Comparison of ENCODE assay signal across 13 mouse cellular contexts in the genomic region with DNA sequence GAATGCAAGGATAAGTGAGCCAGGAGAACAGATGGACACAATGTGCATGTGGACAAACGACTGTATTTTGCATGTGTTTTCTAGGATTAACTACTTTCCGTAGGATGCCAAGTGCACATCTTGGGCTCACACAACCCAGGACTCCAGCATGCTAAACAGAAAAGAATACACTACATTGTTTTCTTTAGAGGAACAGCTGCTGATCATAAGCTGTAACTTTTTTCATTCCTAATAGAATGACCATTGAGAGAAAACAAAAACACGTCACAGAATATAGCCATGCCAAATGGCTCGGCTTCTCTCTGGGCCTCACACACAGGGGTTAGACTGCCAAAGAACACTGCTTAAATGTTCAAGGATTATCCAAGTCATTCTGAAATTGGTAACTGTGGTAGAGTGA.
DNase-seq lines count a peak whose midpoint lies in the region; ATAC-seq and TF ChIP-seq lines count a peak whose summit lies in the region.
"Had no signal": no experiment of that assay in that cellular context is flagged by ENCODE, and none has a peak within 500 bp of the region (broad histone marks: within the 10 kb centered on the region; RNA-seq: fewer than 3 reads in every experiment).

No protein-coding gene starts in this region.

- no peaks in the 10 kb centered on the region for H3K36me3 ChIP-seq in limb, embryonic 14.5 days (ENCODE audit: control insufficient read depth, insufficient read depth, low read length)
- no peaks in the 10 kb centered on the region for H3K36me3 ChIP-seq in limb, embryonic 10.5 days
- no peaks in the 10 kb centered on the region for H3K36me3 ChIP-seq in forebrain, embryonic 16.5 days (ENCODE audit: control insufficient read depth, insufficient read depth)
- H3K36me3 ChIP-seq: hindbrain, embryonic 13.5 days; limb, embryonic 13.5 days; stomach, embryonic 15.5 days had no signal

- peak; percentile 49 to 69 for DNase-seq in cerebellum, postnatal 10 days
- no peak for DNase-seq in cerebellum, adult 8-10 months
- peak; percentile 72 for DNase-seq in limb, embryonic 14.5 days (ENCODE audit: low spot score)
- no peak for DNase-seq in limb, embryonic 10.5 days (ENCODE audit: low spot score)
- peak; percentile 31 to 33 for DNase-seq in heart, postnatal 36 days
- DNase-seq in right cerebral cortex, postnatal 10 days (ENCODE audit: low spot score in 2 of 2) = no peak
- DNase-seq in embryo, embryonic 11 days = no peak
- DNase-seq: adrenal gland, postnatal 36 days had no signal

- no peak overlapping the region for H3K4me2 ChIP-seq in limb, embryonic 14.5 days (replicated peaks; ENCODE audit: low read depth, low read length, severe bottlenecking)
- no peak overlapping the region for H3K4me2 ChIP-seq in forebrain, embryonic 16.5 days (ENCODE audit: low read length)
- H3K4me2 ChIP-seq: hindbrain, embryonic 13.5 days; limb, embryonic 13.5 days; stomach, embryonic 15.5 days had no signal

- no peaks in the 10 kb centered on the region for H3K9me3 ChIP-seq in limb, embryonic 14.5 days (ENCODE audit: control insufficient read depth, low read length)
- no peaks in the 10 kb centered on the region for H3K9me3 ChIP-seq in limb, embryonic 10.5 days (replicated peaks)
- H3K9me3 ChIP-seq in forebrain, embryonic 16.5 days (ENCODE audit: control insufficient read depth, low read length) = no peaks in the 10 kb centered on the region
- H3K9me3 ChIP-seq: hindbrain, embryonic 13.5 days; limb, embryonic 13.5 days; megakaryocyte, embryonic 14.5 days; stomach, embryonic 15.5 days had no signal

- H3K9ac ChIP-seq in limb, embryonic 14.5 days (ENCODE audit: low read depth, low read length, severe bottlenecking) = no peak overlapping the region
- no peak overlapping the region for H3K9ac ChIP-seq in forebrain, embryonic 16.5 days (replicated peaks; ENCODE audit: low read depth, low read length)
- H3K9ac ChIP-seq: hindbrain, embryonic 13.5 days; limb, embryonic 13.5 days; stomach, embryonic 15.5 days had no signal

- H3K4me1 ChIP-seq in limb, embryonic 14.5 days (ENCODE audit: control insufficient read depth, insufficient read depth, low read length) = no peaks in the 10 kb centered on the region
- no peaks in the 10 kb centered on the region for H3K4me1 ChIP-seq in limb, embryonic 10.5 days
- no peaks in the 10 kb centered on the region for H3K4me1 ChIP-seq in forebrain, embryonic 16.5 days (replicated peaks; ENCODE audit: control insufficient read depth, insufficient read depth, low read length)
- H3K4me1 ChIP-seq: hindbrain, embryonic 13.5 days; limb, embryonic 13.5 days; megakaryocyte, embryonic 14.5 days; stomach, embryonic 15.5 days had no signal

- no peak overlapping the region for H3K4me3 ChIP-seq in limb, embryonic 14.5 days (replicated peaks; ENCODE audit: low read length)
- H3K4me3 ChIP-seq in limb, embryonic 10.5 days = no peak overlapping the region
- H3K4me3 ChIP-seq in forebrain, embryonic 16.5 days (replicated peaks; ENCODE audit: low read length) = no peak overlapping the region
- H3K4me3 ChIP-seq: hindbrain, embryonic 13.5 days; limb, embryonic 13.5 days; megakaryocyte, embryonic 14.5 days; stomach, embryonic 15.5 days had no signal

- TF ChIP-seq POLR2A in limb, embryonic 14.5 days (IDR thresholded peaks at IDR 0.05; ENCODE audit: borderline replicate concordance, extremely low read depth, insufficient read depth, insufficient read length) = no peak

- no peaks in the 10 kb centered on the region for H3K27me3 ChIP-seq in limb, embryonic 14.5 days (ENCODE audit: control insufficient read depth, insufficient read depth, low read length)
- no peaks in the 10 kb centered on the region for H3K27me3 ChIP-seq in limb, embryonic 10.5 days (ENCODE audit: low read depth, poor library complexity, severe bottlenecking)
- H3K27me3 ChIP-seq in forebrain, embryonic 16.5 days (replicated peaks; ENCODE audit: control insufficient read depth, insufficient read depth, low read length) = no peaks in the 10 kb centered on the region
- H3K27me3 ChIP-seq: hindbrain, embryonic 13.5 days; limb, embryonic 13.5 days; megakaryocyte, embryonic 14.5 days; stomach, embryonic 15.5 days had no signal

- WGBS in limb, embryonic 14.5 days = 73% methylated on average over 4 of the region's 4 CpGs
- WGBS in limb, embryonic 10.5 days = 90% methylated on average over 4 of the region's 4 CpGs
- WGBS in forebrain, embryonic 16.5 days = 14% methylated on average over 4 of the region's 4 CpGs

- ATAC-seq in limb, embryonic 14.5 days (ENCODE audit: low FRiP score, low read depth) = no peak
- ATAC-seq in forebrain, embryonic 16.5 days = peak; percentile 90

- no peak overlapping the region for H3K27ac ChIP-seq in limb, embryonic 14.5 days (replicated peaks; ENCODE audit: low read depth, low read length)
- H3K27ac ChIP-seq in limb, embryonic 10.5 days = no peak overlapping the region
- H3K27ac ChIP-seq in forebrain, embryonic 16.5 days (ENCODE audit: low read length) = no peak overlapping the region
- H3K27ac ChIP-seq: hindbrain, embryonic 13.5 days; limb, embryonic 13.5 days; stomach, embryonic 15.5 days had no signal

- intact Hi-C loops in heart, postnatal 36 days (cut with DNase I) = no loop called here

Comparison
In these comparisons a context has a peak if more than half of its experiments do, and no peak if none do; other contexts are left out.
1. DNase-seq: peak in cerebellum, postnatal 10 days (2 of 2), limb, embryonic 14.5 days (single experiment) and heart, postnatal 36 days (2 of 2); none in cerebellum, adult 8-10 months (single experiment), limb, embryonic 10.5 days (single experiment), right cerebral cortex, postnatal 10 days (0 of 2) and embryo, embryonic 11 days (single experiment).